Mouse (Mus musculus): ENCODE measurements at regions not wholly inside any gene's neighbourhood (a gene's known extent, or its start where the extent isn't known, plus 50 kb on each side); places are given as distances from the start of the nearest gene placed in this dataset.
A peak's percentile ranks its signal among the peaks of the same experiment; 100 is the strongest.
"Not testable (repeated sequence)": the region's sequence is repeated elsewhere in the genome, so short reads cannot be mapped to it uniquely, and the experiment has no call there.

DNA sequence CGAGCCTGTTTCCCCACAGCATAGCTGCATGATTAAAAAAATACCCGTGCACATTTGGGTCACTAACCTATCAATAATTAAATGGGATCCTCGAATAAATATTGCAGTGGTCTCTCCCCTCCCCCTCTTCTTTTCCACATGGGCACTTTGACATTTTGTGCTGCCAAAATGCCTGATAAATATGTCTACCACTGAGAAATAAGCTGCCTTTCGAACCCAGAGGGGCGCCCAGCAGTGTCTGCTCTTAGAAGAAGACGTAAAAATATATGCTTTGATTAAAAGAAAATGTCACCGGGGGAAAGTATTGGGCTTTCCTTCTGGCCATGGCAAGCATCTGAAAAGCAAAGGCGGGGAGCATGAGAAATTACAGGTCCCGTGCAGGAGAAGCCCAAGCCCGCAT lies 152.6 kb upstream of the Frmd4a start:
- H3K36me3 ChIP-seq: no peaks in the 10 kb centered on the region
- WGBS: 78% methylated on average over 10 of the region's 10 CpGs
- H3K4me3 ChIP-seq (replicated peaks): no peak overlapping the region
- H3K27ac ChIP-seq (replicated peaks): no peak overlapping the region
- H3K9ac ChIP-seq: no peak overlapping the region
- ATAC-seq (ENCODE audit: insufficient number of reproducible peaks, low FRiP score, low TSS enrichment, low read depth): no peak
- H3K4me1 ChIP-seq: no peaks in the 10 kb centered on the region
- no peak overlapping the region for H3K4me2 ChIP-seq (replicated peaks)
- H3K9me3 ChIP-seq (replicated peaks): no peaks in the 10 kb centered on the region
- H3K27me3 ChIP-seq: no peaks in the 10 kb centered on the region

DNA sequence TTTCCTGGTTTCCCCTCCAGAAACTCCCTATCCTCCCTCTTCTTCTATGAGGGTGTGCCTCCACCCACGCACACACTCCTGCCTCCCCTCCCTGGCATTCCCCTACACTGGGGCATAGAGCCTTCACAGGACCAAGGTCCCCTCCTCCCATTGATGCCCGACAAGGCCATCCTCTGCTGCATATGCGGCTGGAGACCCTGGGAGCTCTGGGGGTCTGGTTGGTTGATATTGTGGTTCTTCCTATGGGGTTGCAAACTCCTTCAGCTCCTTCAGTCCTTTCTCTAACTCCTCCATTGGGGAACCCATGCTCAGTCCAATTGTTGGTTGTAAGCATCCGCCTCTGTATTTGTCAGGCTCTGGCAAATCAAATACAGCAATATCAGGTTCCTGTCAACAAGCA lies 150.8 kb upstream of the Frmd4a start:
- H3K27ac ChIP-seq (replicated peaks); ATAC-seq (ENCODE audit: insufficient number of reproducible peaks, low FRiP score, low TSS enrichment, low read depth); H3K4me3 ChIP-seq (replicated peaks); H3K9me3 ChIP-seq (replicated peaks); H3K4me2 ChIP-seq (replicated peaks); H3K36me3 ChIP-seq; H3K27me3 ChIP-seq; H3K9ac ChIP-seq; H3K4me1 ChIP-seq: not testable (repeated sequence)
- 88% methylated on average over 4 of the region's 4 CpGs for WGBS

DNA sequence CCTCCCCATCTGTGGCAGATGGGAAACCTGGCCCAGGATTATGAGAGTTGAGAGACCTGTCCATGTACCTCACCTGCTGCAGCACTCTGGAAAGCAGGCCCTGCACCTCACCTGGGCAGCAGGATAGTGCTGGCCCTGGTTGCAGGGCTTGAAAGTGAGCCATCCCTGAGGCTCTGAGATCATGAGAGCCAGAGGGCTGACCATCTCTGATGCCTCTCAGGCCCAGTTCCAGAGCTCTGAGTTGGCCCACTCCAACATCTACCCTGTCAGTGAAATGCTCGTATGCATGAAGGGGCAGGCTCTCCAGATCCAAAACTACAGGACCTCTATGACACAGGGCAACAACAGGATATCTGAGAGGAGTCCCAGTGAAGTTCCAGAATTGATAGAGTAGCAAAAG lies 147.8 kb upstream of the Frmd4a start:
- H3K9me3 ChIP-seq (replicated peaks): no peaks in the 10 kb centered on the region
- no peak for ATAC-seq (ENCODE audit: insufficient number of reproducible peaks, low FRiP score, low TSS enrichment, low read depth)
- no peak overlapping the region for H3K27ac ChIP-seq (replicated peaks)
- H3K36me3 ChIP-seq: no peaks in the 10 kb centered on the region
- H3K4me2 ChIP-seq (replicated peaks): no peak overlapping the region
- H3K27me3 ChIP-seq: no peaks in the 10 kb centered on the region
- no peak overlapping the region for H3K4me3 ChIP-seq (replicated peaks)
- no peak overlapping the region for H3K9ac ChIP-seq
- 85% methylated on average over 1 of the region's 1 CpGs for WGBS
- H3K4me1 ChIP-seq: no peaks in the 10 kb centered on the region

DNA sequence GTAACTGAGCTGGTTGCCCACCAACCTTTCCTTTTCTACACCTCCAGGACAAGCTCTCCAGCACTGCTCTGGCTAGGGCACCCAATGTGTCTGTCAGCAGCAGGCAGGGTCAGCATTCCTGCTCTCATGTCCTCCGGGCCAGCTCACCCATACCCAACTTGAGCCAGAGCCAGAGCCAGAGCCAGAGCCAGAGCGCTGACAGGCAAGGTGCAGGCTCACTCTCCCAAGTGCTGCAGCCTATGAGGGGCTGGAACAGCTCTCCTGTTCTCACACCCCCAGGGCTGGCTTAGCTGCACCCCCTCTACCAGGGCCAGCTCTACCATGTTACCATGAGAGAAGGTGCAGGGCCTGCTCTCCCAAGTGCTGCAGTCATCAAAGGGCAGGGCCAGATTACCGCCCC lies 145.8 kb upstream of the Frmd4a start:
- Histone ChIP-seq H3K27me3 (no peaks in the 10 kb centered on the region), H3K27ac (replicated peaks) (no peak overlapping the region), H3K36me3 (no peaks in the 10 kb centered on the region), H3K4me1 (no peaks in the 10 kb centered on the region), H3K9me3 (replicated peaks) (no peaks in the 10 kb centered on the region), H3K9ac (no peak overlapping the region), H3K4me3 (replicated peaks) (no peak overlapping the region), H3K4me2 (replicated peaks) (no peak overlapping the region)
- 84% methylated on average over 3 of the region's 3 CpGs for WGBS
- no peak for ATAC-seq (ENCODE audit: insufficient number of reproducible peaks, low FRiP score, low TSS enrichment, low read depth)

DNA sequence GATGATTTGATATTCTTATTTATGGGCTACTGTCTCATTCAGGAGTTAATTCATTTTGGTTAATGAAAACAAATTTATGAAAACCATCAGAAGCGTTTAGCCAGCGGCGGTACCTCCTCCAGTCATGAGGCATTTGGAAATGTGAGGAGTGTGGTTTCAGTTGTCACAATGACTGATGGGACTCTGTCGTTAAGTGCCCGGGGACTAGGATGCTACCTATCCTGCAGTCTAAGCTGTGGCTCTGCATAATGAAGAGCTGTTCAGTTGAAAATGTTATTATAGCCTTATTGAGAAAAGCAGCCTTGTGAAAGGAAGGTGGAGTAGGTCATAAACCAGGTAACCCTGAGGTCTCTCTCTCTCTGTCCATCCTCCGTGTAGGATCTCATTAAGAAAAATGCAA lies 130.5 kb upstream of the Frmd4a start:
- Histone ChIP-seq H3K9ac (no peak overlapping the region), H3K36me3 (no peaks in the 10 kb centered on the region), H3K27me3 (no peaks in the 10 kb centered on the region), H3K4me3 (replicated peaks) (no peak overlapping the region), H3K9me3 (replicated peaks) (no peaks in the 10 kb centered on the region), H3K27ac (replicated peaks) (no peak overlapping the region), H3K4me2 (replicated peaks) (no peak overlapping the region), H3K4me1 (no peaks in the 10 kb centered on the region)
- no peak for ATAC-seq (ENCODE audit: insufficient number of reproducible peaks, low FRiP score, low TSS enrichment, low read depth)
- 50% methylated on average over 6 of the region's 6 CpGs for WGBS

DNA sequence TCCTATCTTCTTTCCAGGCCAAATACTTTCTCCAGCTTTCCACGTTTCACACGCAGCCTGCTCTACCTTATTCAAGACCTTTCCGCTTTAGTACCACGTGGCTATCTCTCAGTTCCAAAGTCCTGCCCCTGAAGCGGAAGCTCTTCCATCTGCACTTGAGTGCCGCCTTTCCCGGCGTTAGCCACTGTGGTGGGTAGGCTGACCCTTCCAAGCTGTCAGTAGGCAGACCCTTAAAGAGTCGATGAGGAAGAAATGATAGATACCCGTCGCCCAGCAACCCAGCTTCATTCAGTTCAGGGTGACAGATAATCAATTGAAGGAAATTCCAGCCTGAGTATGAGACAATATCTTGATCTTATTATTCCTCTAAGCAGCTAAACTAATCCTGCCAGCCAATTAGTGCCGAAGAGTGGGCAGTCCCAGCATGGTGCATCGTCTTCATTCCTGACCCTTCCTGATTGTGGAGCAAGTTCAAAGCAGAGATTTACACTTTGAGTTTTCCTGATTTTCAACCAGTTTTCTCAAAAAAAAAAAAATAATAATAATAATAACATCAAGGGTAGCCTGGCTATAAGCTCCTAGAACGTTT lies 129.6 kb upstream of the Frmd4a start:
- Histone ChIP-seq H3K27ac (replicated peaks) (no peak overlapping the region), H3K36me3 (no peaks in the 10 kb centered on the region), H3K4me2 (replicated peaks) (no peak overlapping the region), H3K9ac (no peak overlapping the region), H3K9me3 (replicated peaks) (no peaks in the 10 kb centered on the region), H3K27me3 (no peaks in the 10 kb centered on the region), H3K4me3 (replicated peaks) (no peak overlapping the region), H3K4me1 (no peaks in the 10 kb centered on the region)
- ATAC-seq (ENCODE audit: insufficient number of reproducible peaks, low FRiP score, low TSS enrichment, low read depth): no peak
- whole genome bisulfite sequencing: 78% methylated on average over 14 of the region's 14 CpGs

DNA sequence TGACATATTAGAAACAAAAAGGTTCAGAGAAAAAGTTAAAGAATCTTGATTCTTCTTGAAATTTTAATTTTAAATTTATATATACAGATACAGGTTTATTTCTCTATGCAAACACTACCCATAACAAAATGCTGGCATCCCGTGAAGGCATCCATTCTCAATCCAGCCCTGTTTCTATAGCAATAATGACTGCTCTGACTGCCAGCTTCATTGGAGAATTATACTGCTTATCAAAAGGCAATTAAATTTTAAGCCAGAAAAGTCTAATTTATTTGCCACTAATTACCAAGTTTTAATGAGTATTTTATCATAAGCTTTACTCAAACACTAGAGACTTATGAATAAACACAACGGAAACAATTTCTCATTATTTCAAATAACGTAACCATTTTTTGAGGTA lies 128.1 kb upstream of the Frmd4a start:
- Histone ChIP-seq H3K4me2 (replicated peaks) (no peak overlapping the region), H3K27me3 (no peaks in the 10 kb centered on the region), H3K4me3 (replicated peaks) (no peak overlapping the region), H3K27ac (replicated peaks) (no peak overlapping the region), H3K4me1 (no peaks in the 10 kb centered on the region), H3K9me3 (replicated peaks) (no peaks in the 10 kb centered on the region), H3K36me3 (no peaks in the 10 kb centered on the region), H3K9ac (no peak overlapping the region)
- 89% methylated on average over 3 of the region's 3 CpGs for WGBS
- no peak for ATAC-seq (ENCODE audit: insufficient number of reproducible peaks, low FRiP score, low TSS enrichment, low read depth)

DNA sequence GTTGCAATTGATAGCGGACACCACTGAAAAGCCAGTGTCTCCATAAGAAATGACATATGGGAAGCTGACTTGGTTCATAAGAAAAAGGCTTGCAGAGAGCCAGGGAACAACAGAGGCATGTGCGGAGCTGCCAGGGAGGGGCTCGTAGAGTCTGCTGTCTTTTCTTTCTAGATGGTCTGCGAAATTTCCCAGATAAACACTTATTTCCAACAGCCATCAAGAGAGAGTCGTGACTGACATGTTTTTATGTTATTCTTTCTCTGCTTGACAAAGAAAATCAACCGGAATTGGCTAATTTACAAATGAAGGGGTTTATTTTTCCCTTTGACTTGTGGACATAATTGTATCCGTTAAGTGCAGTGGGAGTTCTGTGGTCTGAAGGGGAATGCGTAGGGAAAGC lies 127.1 kb upstream of the Frmd4a start:
- H3K4me2 ChIP-seq (replicated peaks): no peak overlapping the region
- H3K9me3 ChIP-seq (replicated peaks): no peaks in the 10 kb centered on the region
- H3K4me1 ChIP-seq: no peaks in the 10 kb centered on the region
- ATAC-seq (ENCODE audit: insufficient number of reproducible peaks, low FRiP score, low TSS enrichment, low read depth): no peak
- no peak overlapping the region for H3K9ac ChIP-seq
- 43% methylated on average over 8 of the region's 8 CpGs for WGBS
- H3K4me3 ChIP-seq (replicated peaks): no peak overlapping the region
- H3K27ac ChIP-seq (replicated peaks): no peak overlapping the region
- H3K36me3 ChIP-seq: no peaks in the 10 kb centered on the region
- H3K27me3 ChIP-seq: no peaks in the 10 kb centered on the region

DNA sequence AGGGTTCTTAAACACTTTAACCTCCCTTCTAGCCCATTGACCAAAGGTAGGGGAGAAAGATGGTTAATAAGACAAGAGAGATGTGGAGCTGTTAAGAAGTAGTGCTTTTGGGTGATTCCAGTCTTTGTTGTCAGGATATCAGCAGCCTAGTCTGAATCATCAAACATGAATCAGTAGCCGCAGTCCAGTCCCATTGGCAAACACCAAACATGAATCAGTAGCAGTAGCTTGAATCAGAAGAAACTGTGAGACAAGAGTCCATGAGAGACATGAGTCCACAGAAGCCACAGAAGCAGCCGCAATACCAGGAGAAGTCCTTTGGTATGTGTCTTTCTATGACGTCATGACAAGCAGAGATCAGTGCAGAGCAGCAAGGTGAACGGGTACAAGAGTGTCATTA lies 110.5 kb upstream of the Frmd4a start:
- H3K4me3 ChIP-seq (replicated peaks): no peak overlapping the region
- H3K27ac ChIP-seq (replicated peaks): no peak overlapping the region
- no peak for ATAC-seq (ENCODE audit: insufficient number of reproducible peaks, low FRiP score, low TSS enrichment, low read depth)
- H3K36me3 ChIP-seq: no peaks in the 10 kb centered on the region
- no peak overlapping the region for H3K4me2 ChIP-seq (replicated peaks)
- H3K9me3 ChIP-seq (replicated peaks): no peaks in the 10 kb centered on the region
- WGBS: 87% methylated on average over 4 of the region's 4 CpGs
- no peaks in the 10 kb centered on the region for H3K27me3 ChIP-seq
- no peak overlapping the region for H3K9ac ChIP-seq
- peaks cover 18% of the 10 kb centered on the region; the same call in 1 of the 2 replicates for H3K4me1 ChIP-seq

DNA sequence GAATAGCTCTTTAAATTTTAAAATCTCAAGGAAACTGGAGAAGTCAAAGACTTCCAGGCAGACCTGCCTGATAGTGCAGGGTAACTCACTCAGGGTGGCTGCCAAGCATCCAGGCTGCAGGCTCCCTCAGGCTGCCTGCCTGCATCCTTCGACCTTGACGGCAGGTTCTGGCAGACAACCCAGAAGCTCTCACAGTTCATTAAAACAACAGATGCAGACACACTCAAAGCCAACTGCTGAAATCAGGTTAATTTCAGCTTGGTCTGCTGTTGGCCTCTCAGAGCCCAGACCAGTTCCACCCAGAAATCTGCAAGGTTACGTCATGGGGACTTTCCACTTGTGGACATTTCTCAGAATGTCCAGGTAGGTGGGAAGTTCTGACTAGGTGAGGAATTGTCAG lies 109.3 kb upstream of the Frmd4a start:
- H3K9ac ChIP-seq: no peak overlapping the region
- peaks cover 18% of the 10 kb centered on the region; the same call in 1 of the 2 replicates for H3K4me1 ChIP-seq
- ATAC-seq (ENCODE audit: insufficient number of reproducible peaks, low FRiP score, low TSS enrichment, low read depth): no peak
- H3K27me3 ChIP-seq: no peaks in the 10 kb centered on the region
- H3K27ac ChIP-seq (replicated peaks): no peak overlapping the region
- H3K4me3 ChIP-seq (replicated peaks): no peak overlapping the region
- no peaks in the 10 kb centered on the region for H3K36me3 ChIP-seq
- WGBS: 60% methylated on average over 3 of the region's 3 CpGs
- no peak overlapping the region for H3K4me2 ChIP-seq (replicated peaks)
- H3K9me3 ChIP-seq (replicated peaks): no peaks in the 10 kb centered on the region

DNA sequence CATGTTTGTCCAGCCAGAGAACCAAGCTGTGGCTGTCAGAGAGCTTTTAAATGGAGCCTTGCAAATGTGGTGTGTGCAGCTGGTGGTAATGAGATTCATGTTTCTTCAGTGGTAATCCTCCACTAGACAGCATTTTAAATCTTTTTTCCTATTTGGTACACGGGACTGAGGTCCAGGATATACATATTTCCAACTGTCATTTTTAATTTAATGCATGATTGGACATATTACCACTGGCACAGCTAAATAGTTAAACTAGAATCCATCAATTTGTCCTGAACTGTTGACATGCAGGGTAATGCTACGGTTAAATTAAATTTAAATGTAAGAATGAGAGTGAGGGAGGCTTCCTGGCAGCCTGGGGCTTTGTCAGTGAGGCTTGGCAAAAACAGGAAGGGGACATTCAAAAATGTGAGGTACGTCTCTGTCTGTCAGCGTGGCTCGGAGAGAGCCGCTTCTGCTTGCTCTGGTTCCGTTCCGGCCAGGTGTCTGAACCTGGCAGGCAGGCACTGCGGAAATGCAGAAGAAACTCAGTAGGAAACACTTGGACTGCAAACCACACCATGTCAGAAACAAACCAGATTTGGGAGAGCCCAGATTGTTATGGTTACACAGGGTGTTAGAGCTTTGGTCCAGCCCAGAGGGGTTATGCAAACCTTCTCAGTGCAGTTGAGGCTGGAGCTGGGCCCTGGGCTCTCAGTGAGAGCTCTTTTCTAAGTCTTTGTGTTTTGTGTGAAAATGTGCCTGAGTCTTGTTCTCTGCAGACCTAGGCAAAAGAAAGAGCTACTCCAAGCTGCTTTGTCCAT lies 107.2 kb upstream of the Frmd4a start:
- Histone ChIP-seq H3K9me3 (replicated peaks) (no peaks in the 10 kb centered on the region), H3K4me1 (peaks cover 18% of the 10 kb centered on the region; the same call in 1 of the 2 replicates), H3K36me3 (no peaks in the 10 kb centered on the region), H3K4me2 (replicated peaks) (no peak overlapping the region), H3K4me3 (replicated peaks) (no peak overlapping the region), H3K27ac (replicated peaks) (no peak overlapping the region), H3K9ac (no peak overlapping the region), H3K27me3 (no peaks in the 10 kb centered on the region)
- WGBS: 18% methylated on average over 9 of the region's 9 CpGs
- peak; percentile 70; the same call in 1 of the 2 replicates for ATAC-seq (ENCODE audit: insufficient number of reproducible peaks, low FRiP score, low TSS enrichment, low read depth)

DNA sequence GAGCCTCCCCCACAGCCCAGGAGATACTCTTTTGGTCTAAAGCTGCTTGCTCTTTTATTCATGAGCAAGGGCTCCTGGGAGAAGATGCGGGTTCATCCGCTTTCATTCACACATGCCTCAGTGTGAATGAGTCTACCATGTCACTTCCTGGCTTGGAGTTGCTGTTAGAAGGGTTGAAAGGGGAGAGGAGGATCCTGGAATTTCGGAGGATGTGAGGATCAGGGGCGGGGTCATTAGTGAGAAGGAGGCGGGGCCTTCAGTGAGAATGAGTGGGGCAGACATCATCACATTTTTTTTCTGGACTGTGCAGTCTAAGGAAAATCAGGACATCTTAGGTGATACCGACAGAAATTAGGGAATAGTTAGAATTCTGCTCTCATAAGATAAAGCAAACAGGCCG lies 102.4 kb upstream of the Frmd4a start:
- Histone ChIP-seq H3K4me1 (peaks cover 8% of the 10 kb centered on the region; the same call in 1 of the 2 replicates), H3K4me3 (replicated peaks) (no peak overlapping the region), H3K36me3 (no peaks in the 10 kb centered on the region), H3K27me3 (no peaks in the 10 kb centered on the region), H3K9ac (no peak overlapping the region), H3K9me3 (replicated peaks) (no peaks in the 10 kb centered on the region), H3K27ac (replicated peaks) (no peak overlapping the region), H3K4me2 (replicated peaks) (no peak overlapping the region)
- no peak; the same call in 1 of the 2 replicates for ATAC-seq (ENCODE audit: insufficient number of reproducible peaks, low FRiP score, low TSS enrichment, low read depth)
- 79% methylated on average over 7 of the region's 7 CpGs for WGBS
